Mouse (Mus musculus) retina, postnatal 1 day (tissue): ENCODE measurements at regions not wholly inside any gene's neighbourhood (a gene's known extent, or its start where the extent isn't known, plus 50 kb on each side); places are given as distances from the start of the nearest gene placed in this dataset.
"Not testable (repeated sequence)": the region's sequence is repeated elsewhere in the genome, so short reads cannot be mapped to it uniquely, and the experiment has no call there.

Source experiments
- DNase-seq: peaks from one replicate; pipeline ENCODE4 v3.0.0-alpha.2; 2012

DNA sequence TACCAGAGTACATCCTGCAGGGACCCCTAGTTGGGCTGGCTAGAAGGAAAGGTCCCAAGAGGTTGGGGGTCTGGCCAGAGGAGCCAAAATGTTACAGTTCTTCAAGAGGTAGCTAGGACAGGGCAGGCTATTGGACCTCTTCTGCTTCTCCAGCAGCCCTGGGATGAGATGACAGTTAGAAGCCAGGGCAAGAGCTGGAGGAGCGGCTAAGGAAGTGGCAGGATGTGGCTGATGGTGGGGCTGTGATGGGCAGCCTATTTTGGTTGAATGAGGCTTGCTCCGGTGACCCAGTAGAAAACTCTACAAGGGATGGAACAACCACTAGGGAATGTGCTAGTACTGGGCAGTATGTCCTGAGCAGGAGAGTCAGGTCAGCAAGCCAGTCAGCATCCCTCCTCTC, 82.8 kb downstream of the Ddx11 start:
- DNase-seq = no peak

- DNase-seq = not testable (repeated sequence)
Observed at GRCm38 (mm10) chr17:66207653-66208497, 84.6 kb downstream of the Ddx11 start.

DNA sequence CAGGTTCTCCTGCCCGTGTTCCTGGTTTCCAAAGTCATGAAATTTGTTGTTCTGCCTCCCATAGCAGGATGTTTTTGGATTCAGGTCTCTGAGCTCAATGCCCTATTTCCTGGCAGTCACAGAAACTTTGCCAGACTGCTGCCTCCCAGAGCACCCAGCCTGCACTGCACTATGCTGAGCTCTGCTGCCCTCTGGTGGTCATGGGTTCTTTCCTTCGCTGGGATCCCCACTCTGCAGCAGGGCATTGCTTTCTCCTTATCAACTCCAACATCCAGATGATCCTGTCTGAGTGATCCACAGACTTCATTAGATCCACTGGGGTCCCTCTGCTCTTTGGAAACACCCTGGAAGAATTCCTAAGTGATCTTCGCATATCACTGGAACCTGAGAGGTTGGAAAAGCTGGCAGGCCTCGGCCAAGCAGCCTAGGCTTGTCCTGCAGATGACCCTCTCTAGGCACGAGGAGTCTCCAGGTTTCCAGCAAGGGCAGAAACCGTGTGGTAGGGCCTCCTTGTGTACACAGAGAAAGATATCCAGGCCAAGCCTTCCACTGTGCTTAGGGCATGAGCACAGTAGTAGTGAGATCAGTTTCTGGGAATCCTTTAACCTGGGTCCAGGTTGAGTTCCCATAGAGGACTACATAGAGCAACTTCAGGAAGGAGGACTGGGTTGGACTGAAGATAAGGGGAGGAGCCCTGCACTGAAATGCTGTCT, 85.6 kb downstream of the Ddx11 start:
- not testable (repeated sequence) for DNase-seq

DNA sequence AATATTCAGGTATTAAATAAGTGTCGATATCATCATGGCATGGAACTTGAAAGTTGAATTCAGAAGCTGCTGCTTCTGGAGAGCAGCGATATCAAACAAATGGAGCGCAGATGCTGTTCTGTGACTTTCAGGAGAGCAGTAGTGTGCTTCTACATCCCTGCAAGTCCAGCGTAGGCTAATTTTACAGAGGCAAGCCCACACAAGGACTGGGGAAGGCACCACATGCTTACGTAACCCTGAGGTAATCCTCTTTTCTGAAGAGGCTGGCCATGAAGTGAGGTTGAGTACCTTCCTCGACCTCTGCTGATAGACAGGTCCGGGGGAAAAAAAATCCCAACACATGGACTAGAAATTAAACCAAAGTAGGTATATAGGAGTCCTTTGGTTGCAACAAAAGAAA, 88.2 kb downstream of the Ddx11 start:
- DNase-seq = no peak

DNA sequence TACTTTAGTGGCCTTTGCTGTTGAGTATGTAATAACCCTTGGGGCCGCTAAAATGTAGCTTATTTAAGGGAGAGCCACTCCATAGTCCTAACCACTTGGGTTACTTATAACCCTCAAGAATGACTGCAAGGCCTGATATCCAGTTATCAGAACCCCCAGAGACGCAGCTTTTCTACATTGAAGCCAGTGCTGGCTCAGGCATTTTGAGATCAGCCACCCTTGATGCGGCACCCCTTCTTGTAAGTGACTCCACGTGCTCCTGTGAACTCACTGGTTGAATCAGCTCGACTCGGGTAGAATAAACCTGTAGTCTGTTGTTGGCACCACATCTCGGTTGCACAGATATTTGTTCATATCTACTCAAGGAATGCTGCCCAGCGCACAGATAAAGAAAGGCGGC, 89.3 kb downstream of the Ddx11 start:
- DNase-seq = no peak

DNA sequence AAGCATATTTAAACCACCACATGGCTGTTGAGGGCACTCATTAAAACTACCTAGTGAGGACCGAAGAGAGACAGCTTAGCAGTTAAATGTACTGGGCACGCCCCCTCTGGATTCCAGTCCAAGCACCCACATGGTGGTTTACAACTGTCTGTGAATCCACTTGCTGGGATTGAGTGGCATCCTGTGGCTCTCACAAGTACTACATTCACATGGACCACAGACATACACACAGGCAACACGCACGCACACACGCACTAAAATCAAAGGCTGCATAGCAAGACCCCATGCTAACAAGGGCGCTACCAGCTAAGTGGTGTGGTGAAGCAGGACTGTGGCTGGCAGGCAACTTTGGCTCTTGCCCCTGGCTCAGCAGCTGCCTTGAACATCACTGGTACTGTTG, 95.0 kb downstream of the Ddx11 start:
- no peak for DNase-seq

DNA sequence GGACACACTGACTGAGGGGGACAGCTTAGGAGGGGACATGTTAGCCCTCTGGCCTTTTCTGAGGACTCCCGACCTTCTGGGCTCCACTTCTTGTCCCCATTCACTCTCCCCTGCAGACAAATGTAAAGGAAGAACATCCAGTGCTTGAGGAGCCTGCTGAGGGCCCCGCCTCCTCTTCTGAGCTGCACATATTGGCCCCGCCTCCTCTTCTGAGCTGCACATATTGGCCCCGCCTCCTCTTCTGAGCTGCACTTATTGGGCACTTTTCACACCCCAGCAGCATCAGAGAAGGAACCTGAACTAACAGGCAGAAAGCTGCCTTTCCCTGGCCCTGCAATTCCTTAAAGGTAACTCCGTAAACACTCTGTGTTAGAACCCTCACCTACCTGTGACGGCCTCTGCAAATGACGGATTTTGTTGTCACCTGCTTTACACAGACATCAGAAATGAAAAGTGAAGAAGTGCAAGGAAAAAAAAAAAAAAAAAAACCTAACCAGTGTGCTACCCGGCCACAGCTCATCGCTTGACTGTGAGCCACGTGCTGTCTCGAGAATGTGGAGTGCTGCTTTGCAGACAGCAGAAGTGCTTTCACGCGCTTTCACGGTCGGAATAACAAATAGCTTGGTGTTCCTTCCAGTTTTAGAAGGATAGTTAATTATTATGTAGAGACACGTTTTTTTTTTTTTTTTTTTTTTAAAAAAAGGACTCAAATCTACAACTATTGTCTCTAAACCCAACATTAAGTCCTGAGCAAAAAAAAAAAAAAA, 96.5 kb downstream of the Ddx11 start:
- no peak for DNase-seq

GRCm38 (mm10) chr17:66221256-66221655, 97.9 kb downstream of the Ddx11 start:
- DNase-seq = peak; percentile 92

DNA sequence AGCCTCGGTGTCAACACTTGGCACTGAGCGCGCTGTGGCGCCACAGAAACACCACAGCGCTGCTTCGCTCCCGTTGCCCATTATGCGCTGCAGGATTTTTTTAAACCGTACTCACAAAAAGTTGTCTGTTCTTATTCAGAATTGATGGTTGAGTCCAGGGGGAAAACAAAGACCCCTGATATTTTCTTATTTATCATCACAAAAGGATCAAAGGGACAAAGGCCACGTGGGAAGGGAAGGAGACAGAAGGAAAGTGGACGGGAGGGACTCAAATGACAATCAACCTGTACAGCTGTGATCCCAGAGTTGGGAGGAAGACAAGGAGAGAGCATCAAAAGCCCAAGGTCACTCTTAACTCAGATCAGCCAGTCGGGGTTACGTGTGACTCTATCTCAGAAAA, 100.4 kb downstream of the Ddx11 start:
- DNase-seq = no peak

- DNase-seq = no peak
Observed at GRCm38 (mm10) chr17:66224241-66224640, 100.9 kb downstream of the Ddx11 start.

- no peak for DNase-seq
Observed at GRCm38 (mm10) chr17:66232391-66232790, 109.1 kb downstream of the Ddx11 start.

GRCm38 (mm10) chr17:66232891-66233421, 109.6 kb downstream of the Ddx11 start:
- no peak for DNase-seq

GRCm38 (mm10) chr17:66233451-66233951, 110.2 kb downstream of the Ddx11 start:
- peak; percentile 32 for DNase-seq

GRCm38 (mm10) chr17:66234432-66234831, 111.1 kb downstream of the Ddx11 start:
- DNase-seq = no peak

GRCm38 (mm10) chr17:66235096-66235805, 111.9 kb downstream of the Ddx11 start:
- DNase-seq = peak; percentile 91

GRCm38 (mm10) chr17:66235806-66236335, 112.6 kb downstream of the Ddx11 start:
- no peak for DNase-seq

- DNase-seq = peak; percentile 54
Observed at GRCm38 (mm10) chr17:66241868-66242622, 118.7 kb downstream of the Ddx11 start.

DNA sequence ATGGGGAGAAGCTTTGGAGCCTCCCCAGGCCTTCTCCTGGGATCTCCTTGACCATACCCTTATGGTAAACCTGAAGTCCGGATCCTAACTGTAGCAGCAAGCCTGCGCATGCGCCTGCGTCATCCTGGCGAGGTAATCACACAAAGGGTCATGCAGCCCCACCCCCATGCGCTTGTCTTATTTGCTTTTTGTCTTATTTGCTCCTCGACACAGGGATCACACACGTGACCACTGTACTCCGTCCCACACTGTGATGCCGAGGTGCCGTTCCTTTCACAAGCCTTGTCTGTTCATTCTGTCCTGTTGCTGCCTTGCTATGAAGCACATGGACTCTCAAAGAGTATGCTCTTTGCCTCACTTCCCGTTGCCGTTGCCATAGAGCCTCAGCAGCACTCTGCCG, 120.9 kb downstream of the Ddx11 start:
- DNase-seq = no peak

DNA sequence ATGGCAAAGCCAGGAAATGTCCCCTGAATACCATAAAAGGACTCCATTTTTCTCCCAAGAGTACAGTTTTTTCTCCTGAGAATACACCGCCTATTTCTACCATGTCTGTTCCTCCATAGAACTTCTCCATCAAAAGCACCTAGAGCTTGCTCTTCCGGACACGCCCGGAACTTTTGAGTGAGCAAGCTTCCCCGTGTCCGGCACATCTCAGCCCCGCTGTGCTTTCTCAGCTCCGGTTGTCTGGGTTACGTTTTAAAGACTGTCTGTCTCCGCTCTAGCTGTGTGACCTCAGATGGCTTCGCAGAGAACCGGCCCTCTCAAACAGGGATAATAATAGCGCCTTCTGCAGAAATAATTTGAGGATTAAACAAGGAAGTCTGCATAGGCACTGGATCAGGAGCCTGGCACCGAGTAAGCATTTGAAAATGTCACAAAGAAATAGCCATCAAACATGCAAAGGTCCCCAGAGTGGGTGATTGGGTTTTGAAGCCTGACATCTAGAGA, 122.8 kb downstream of the Ddx11 start:
- DNase-seq = no peak

- no peak for DNase-seq
Observed at GRCm38 (mm10) chr17:66251495-66251894, 128.2 kb downstream of the Ddx11 start.

DNA sequence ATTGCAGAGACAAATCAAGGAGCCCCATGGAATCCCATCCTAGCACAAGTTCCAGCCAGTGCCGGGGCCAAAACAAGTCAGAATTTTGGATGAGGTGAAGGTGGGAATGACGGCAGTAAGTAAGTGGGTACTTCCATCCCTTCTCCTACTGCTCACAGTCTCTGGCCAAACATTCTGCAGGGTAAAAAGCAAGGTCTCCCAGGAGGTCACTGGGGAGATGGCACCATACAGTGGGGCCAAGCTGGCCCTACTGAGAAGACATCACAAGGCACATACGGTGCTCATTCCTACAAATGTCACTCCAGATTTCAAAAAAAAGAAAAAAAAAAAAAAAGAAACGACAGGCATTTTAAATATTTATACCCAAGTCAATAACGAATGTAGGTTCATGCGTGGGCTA, 129.6 kb downstream of the Ddx11 start:
- DNase-seq = no peak
